In genomic region chr1:68047139-68047538, GRCm38 (mm10) we compare ENCODE assay signal across 9 mouse cellular contexts.
DNase-seq lines count a peak whose midpoint lies in the region; TF ChIP-seq lines count a peak whose summit lies in the region.
"Had no signal": no experiment of that assay in that cellular context is flagged by ENCODE, and none has a peak within 500 bp of the region (broad histone marks: within the 10 kb centered on the region; RNA-seq: fewer than 3 reads in every experiment).

No protein-coding gene starts in this region.

- no peaks in the 10 kb centered on the region for H3K9me3 ChIP-seq in midbrain, embryonic 10.5 days (replicated peaks)

- DNase-seq in ES-CJ7 (ENCODE audit: low read depth, low spot score) (peak; percentile 5), R1 (ENCODE audit: low read depth, low spot score) (peak; percentile 13)
- DNase-seq in forelimb bud, embryonic 11.5 days (ENCODE audit: low read depth, low spot score), result peak; percentile 28
- DNase-seq in midbrain, embryonic 10.5 days (ENCODE audit: low spot score), result peak; percentile 69
- DNase-seq in gastrocnemius, adult 2 months, result no peak
- no peak for DNase-seq in cerebellum, adult 11 months
- no peak for DNase-seq in layer of hippocampus, adult 9-11 months
- DNase-seq: gastrocnemius, postnatal 14 days; thymus, adult 18-20 months had no signal

- H3K27me3 ChIP-seq in midbrain, embryonic 10.5 days (ENCODE audit: low read depth, poor library complexity, severe bottlenecking), result peaks cover 12% of the 10 kb centered on the region; the same call in 1 of the 2 replicates

- H3K27ac ChIP-seq in midbrain, embryonic 10.5 days (replicated peaks), result peak overlapping the region; percentile 81
- no peak overlapping the region for H3K27ac ChIP-seq in gastrocnemius, adult 2 months

- H3K4me3 ChIP-seq in midbrain, embryonic 10.5 days, result peak overlapping the region; percentile 49
- H3K4me3 ChIP-seq in gastrocnemius, adult 2 months, result no peak overlapping the region; the same call in 1 of the 2 replicates

- TF ChIP-seq CTCF in gastrocnemius, adult 2 months (IDR thresholded peaks at IDR 0.05), result no peak

- H3K4me1 ChIP-seq in midbrain, embryonic 10.5 days, result peaks cover 26% of the 10 kb centered on the region

- intact Hi-C loops in gastrocnemius, adult 2 months (cut with DNase I), result no loop called here

- 1% methylated on average over 5 of the region's 5 CpGs for WGBS in midbrain, embryonic 10.5 days

- no peaks in the 10 kb centered on the region for H3K36me3 ChIP-seq in midbrain, embryonic 10.5 days

Comparison
In these comparisons a context has a peak if more than half of its experiments do, and no peak if none do; other contexts are left out.
1. DNase-seq: peak in ES-CJ7 (single experiment), R1 (single experiment), forelimb bud, embryonic 11.5 days (single experiment) and midbrain, embryonic 10.5 days (single experiment); none in gastrocnemius, adult 2 months (single experiment), cerebellum, adult 11 months (single experiment) and layer of hippocampus, adult 9-11 months (single experiment).